Comparison of ENCODE assay signal across 7 mouse cellular contexts in the genomic region with DNA sequence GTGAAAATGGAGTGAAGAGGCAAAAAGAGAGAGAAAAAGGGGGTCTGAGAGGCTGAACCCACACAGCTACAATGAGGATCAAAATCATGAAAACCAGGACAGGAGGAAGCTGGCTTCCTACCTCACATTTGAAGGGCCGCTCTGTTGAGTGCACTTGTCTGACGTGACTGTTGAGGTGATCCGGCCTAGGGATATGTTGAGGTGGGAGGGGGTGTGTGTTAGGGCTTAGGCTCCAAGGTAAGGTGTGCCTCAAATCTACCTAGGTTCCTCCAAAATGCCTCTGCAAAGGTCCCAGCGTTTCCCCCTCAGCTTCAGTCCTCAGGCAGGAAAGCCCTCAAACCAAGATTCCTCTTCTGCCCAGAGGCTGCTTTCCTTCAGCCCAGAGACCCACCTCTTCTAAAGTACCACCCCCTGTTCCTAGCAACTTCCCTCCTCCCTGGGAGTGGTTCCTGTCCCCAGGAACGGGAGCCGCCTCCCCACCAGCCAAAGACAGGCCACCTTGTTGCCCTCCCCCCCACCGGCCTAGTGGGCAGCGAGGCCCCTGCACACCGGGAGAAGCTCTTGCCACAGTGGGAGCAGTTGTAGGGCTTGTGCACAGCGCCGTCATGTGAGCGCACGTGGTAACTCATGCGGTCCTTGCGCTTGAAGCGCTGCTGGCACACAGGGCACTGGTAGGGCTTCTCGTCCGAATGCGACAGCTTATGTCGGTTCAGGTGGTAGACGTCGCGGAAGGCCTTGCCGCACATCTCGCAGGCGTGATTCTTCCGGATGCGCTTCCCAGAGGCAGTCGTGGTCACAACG. TPM values are rescaled to one million over a fixed set of nuclear protein-coding genes. Genes with fewer than 3 reads are reported as not detected.
DNase-seq lines count a peak whose midpoint lies in the region; ATAC-seq and TF ChIP-seq lines count a peak whose summit lies in the region.

No protein-coding gene starts in this region.

- peaks cover 33% of the 10 kb centered on the region for H3K4me1 ChIP-seq in hindbrain, postnatal 0 days (ENCODE audit: insufficient read depth, low read length)
- H3K4me1 ChIP-seq in megakaryocyte, embryonic 14.5 days: peaks cover 82% of the 10 kb centered on the region

- WGBS in hindbrain, postnatal 0 days: under 1% methylated on average over 28 of the region's 30 CpGs

- H3K27ac ChIP-seq in hindbrain, postnatal 0 days: peak overlapping the region; percentile 99

- no peaks in the 10 kb centered on the region for H3K27me3 ChIP-seq in hindbrain, postnatal 0 days (ENCODE audit: insufficient read depth, low read length)
- no peaks in the 10 kb centered on the region for H3K27me3 ChIP-seq in megakaryocyte, embryonic 14.5 days (replicated peaks)

- peak; percentile 89 for DNase-seq in adrenal gland, adult 2 months
- peak; percentile 87 for DNase-seq in embryo, embryonic 10 days (ENCODE audit: low spot score)
- peak; percentile 49 to 70 for DNase-seq in gastrocnemius, adult 8-10 months (ENCODE audit: low spot score in 2 of 2)
- DNase-seq in hindbrain, postnatal 0 days (ENCODE audit: low spot score): peak; percentile 92
- peak; percentile 77 to 89 for DNase-seq in left cerebral cortex, postnatal 10 days (ENCODE audit: extremely low spot score in 1 of 2, low spot score in 2 of 2)
- peak; percentile 78 to 83 for DNase-seq in right cerebral cortex, adult 2 months (ENCODE audit: low spot score in 2 of 2)

- H3K4me3 ChIP-seq in hindbrain, postnatal 0 days (ENCODE audit: low read length): peak overlapping the region; percentile 88
- peak overlapping the region; percentile 96 for H3K4me3 ChIP-seq in megakaryocyte, embryonic 14.5 days (replicated peaks)

- H3K4me2 ChIP-seq in hindbrain, postnatal 0 days (ENCODE audit: low read depth, low read length): peak overlapping the region; percentile 87

- peak; percentile 82 for TF ChIP-seq CTCF in hindbrain, postnatal 0 days (IDR thresholded peaks at IDR 0.05; ENCODE audit: low read depth)

- intact Hi-C loops in left cerebral cortex, postnatal 10 days (cut with DNase I): loop anchor here (5.0 kb wide), 1 partner anchor 77 kb away; no protein-coding TSS in a partner anchor

- ATAC-seq in hindbrain, postnatal 0 days: peak; percentile 34

- no peaks in the 10 kb centered on the region for H3K9me3 ChIP-seq in hindbrain, postnatal 0 days (ENCODE audit: low read length)
- no peaks in the 10 kb centered on the region for H3K9me3 ChIP-seq in megakaryocyte, embryonic 14.5 days

- peak overlapping the region; percentile 99 for H3K9ac ChIP-seq in hindbrain, postnatal 0 days (replicated peaks; ENCODE audit: low read length)

- peaks cover 19% of the 10 kb centered on the region; the same call in 1 of the 2 replicates for H3K36me3 ChIP-seq in hindbrain, postnatal 0 days (ENCODE audit: insufficient read depth, low read length)
- peaks cover 64% of the 10 kb centered on the region for H3K36me3 ChIP-seq in megakaryocyte, embryonic 14.5 days (replicated peaks; ENCODE audit: low read length)

RNA-seq across cellular contexts. Expression of a gene that starts 1.9 kb away (rescaled TPM):
- total RNA-seq in adrenal gland, adult 2 months (2021): 100 to 1,000 TPM in 1 of 2 experiments, 10 to 100 TPM in 1; 98.7 to 114 TPM
- 833 and 840 TPM in 2 replicates for polyA plus RNA-seq in adrenal gland, adult 2 months (2012; rRNA removed)
- 10 to 100 TPM; 67.1 to 73.4 (median 72.5) TPM for total RNA-seq in gastrocnemius, adult 8-10 months (2022)
- 222 and 237 TPM in 2 replicates for total RNA-seq in hindbrain, postnatal 0 days (2014; rRNA removed)
- 69.3 and 70.5 TPM in 2 replicates for polyA plus RNA-seq in hindbrain, postnatal 0 days (2015; fragmentation: Nextera tagmentation; extraction: Ambion mirVana)
- total RNA-seq in left cerebral cortex, postnatal 10 days (2021): 100 to 1,000 TPM; 265 to 274 TPM
- polyA plus RNA-seq in megakaryocyte, embryonic 14.5 days (2012; ENCODE audit: insufficient read depth, low replicate concordance): 324 and 1,017 TPM in 2 replicates

RNA-seq across cellular contexts. Expression of a gene that starts 3.9 kb away (rescaled TPM):
- 1 to 10 TPM; 1.7 to 2.0 TPM for total RNA-seq in adrenal gland, adult 2 months (2021)
- 8.5 and 9.5 TPM in 2 replicates for polyA plus RNA-seq in adrenal gland, adult 2 months (2012; rRNA removed)
- total RNA-seq in gastrocnemius, adult 8-10 months (2022): under 1 TPM in 3 of 4 experiments, not detected in 1; 0.31 to 0.72 (median 0.65) TPM
- total RNA-seq in hindbrain, postnatal 0 days (2014; rRNA removed): 138 and 144 TPM in 2 replicates
- polyA plus RNA-seq in hindbrain, postnatal 0 days (2015; fragmentation: Nextera tagmentation; extraction: Ambion mirVana): 79.0 and 99.9 TPM in 2 replicates
- total RNA-seq in left cerebral cortex, postnatal 10 days (2021): 100 to 1,000 TPM; 182 to 196 TPM
- 0.68 and 3.9 TPM in 2 replicates for polyA plus RNA-seq in megakaryocyte, embryonic 14.5 days (2012; ENCODE audit: insufficient read depth, low replicate concordance)

RNA-seq across cellular contexts. Expression of a gene that starts 4.1 kb away (rescaled TPM):
- 10 to 100 TPM; 19.9 to 29.2 TPM for total RNA-seq in adrenal gland, adult 2 months (2021)
- polyA plus RNA-seq in adrenal gland, adult 2 months (2012; rRNA removed): 13.7 and 28.4 TPM in 2 replicates
- 10 to 100 TPM in 3 of 4 experiments, 1 to 10 TPM in 1; 4.0 to 20.7 (median 14.7) TPM for total RNA-seq in gastrocnemius, adult 8-10 months (2022)
- total RNA-seq in hindbrain, postnatal 0 days (2014; rRNA removed): 7.1 and 40.2 TPM in 2 replicates
- polyA plus RNA-seq in hindbrain, postnatal 0 days (2015; fragmentation: Nextera tagmentation; extraction: Ambion mirVana): 47.7 and 60.2 TPM in 2 replicates
- 10 to 100 TPM; 38.9 to 40.8 TPM for total RNA-seq in left cerebral cortex, postnatal 10 days (2021)
- 164 and 252 TPM in 2 replicates for polyA plus RNA-seq in megakaryocyte, embryonic 14.5 days (2012; ENCODE audit: insufficient read depth, low replicate concordance)

RNA-seq across cellular contexts. Expression of a gene that starts 7.8 kb away (rescaled TPM):
- 10 to 100 TPM; 16.4 to 20.3 TPM for total RNA-seq in adrenal gland, adult 2 months (2021)
- polyA plus RNA-seq in adrenal gland, adult 2 months (2012; rRNA removed): 0.66 and 13.1 TPM in 2 replicates
- 10 to 100 TPM in 1 of 4 experiments, 1 to 10 TPM in 3; 1.3 to 17.6 (median 5.2) TPM for total RNA-seq in gastrocnemius, adult 8-10 months (2022)
- 11.1 and 30.3 TPM in 2 replicates for total RNA-seq in hindbrain, postnatal 0 days (2014; rRNA removed)
- polyA plus RNA-seq in hindbrain, postnatal 0 days (2015; fragmentation: Nextera tagmentation; extraction: Ambion mirVana): 31.2 and 48.6 TPM in 2 replicates
- 10 to 100 TPM; 17.1 to 17.7 TPM for total RNA-seq in left cerebral cortex, postnatal 10 days (2021)
- polyA plus RNA-seq in megakaryocyte, embryonic 14.5 days (2012; ENCODE audit: insufficient read depth, low replicate concordance): 15.8 and 94.8 TPM in 2 replicates

RNA-seq across cellular contexts. Expression of a gene that starts 8.7 kb away (rescaled TPM):
- total RNA-seq in adrenal gland, adult 2 months (2021): 1 to 10 TPM in 1 of 2 experiments, not detected in 1; 1.3 TPM
- polyA plus RNA-seq in adrenal gland, adult 2 months (2012; rRNA removed): 1.7 and 2.0 TPM in 2 replicates
- total RNA-seq in gastrocnemius, adult 8-10 months (2022): under 1 TPM in 1 of 4 experiments, not detected in 3; 0.67 TPM
- 1.2 TPM in 1 of 2 replicates, not detected in the other for total RNA-seq in hindbrain, postnatal 0 days (2014; rRNA removed)
- polyA plus RNA-seq in hindbrain, postnatal 0 days (2015; fragmentation: Nextera tagmentation; extraction: Ambion mirVana): 0.49 and 1.5 TPM in 2 replicates
- total RNA-seq in left cerebral cortex, postnatal 10 days (2021): under 1 TPM in 1 of 2 experiments, not detected in 1; 0.94 TPM
- 4.2 TPM in 1 of 2 replicates, not detected in the other for polyA plus RNA-seq in megakaryocyte, embryonic 14.5 days (2012; ENCODE audit: insufficient read depth, low replicate concordance)

Comparison
In these comparisons a context has a peak if more than half of its experiments do, and no peak if none do; other contexts are left out.
1. Peak in every context shown above with its lines: DNase-seq, ATAC-seq, H3K4me3 ChIP-seq and H3K27ac ChIP-seq.
2. RNA of a gene that starts 3.9 kb away (total RNA-seq): 182 to 196 TPM in left cerebral cortex, postnatal 10 days and 138 to 144 TPM in hindbrain, postnatal 0 days; 1.7 to 2.0 TPM in adrenal gland, adult 2 months and 0.31 to 0.72 TPM in gastrocnemius, adult 8-10 months; every median in the first group is over 10 times any median in the second.